Mouse (Mus musculus) stomach, postnatal 0 days (tissue): ENCODE results near the gene Ifna7. TPM values are rescaled to one million over a fixed set of nuclear protein-coding genes. Genes with fewer than 3 reads are reported as not detected.
"Not testable (repeated sequence)": the region's sequence is repeated elsewhere in the genome, so short reads cannot be mapped to it uniquely, and the experiment has no call there.

ENCODE experiments used
- ATAC-seq: fragments of 200-750 bp; cut with Nextera tagmentation; 2 replicates; pipeline ENCODE4 v1.8.0; 2017; ENCODE audit not compliant: low FRiP score, low TSS enrichment
- DNase-seq: peaks from one replicate; pipeline ENCODE4 v3.0.0-alpha.2; 2016; ENCODE audit warnings: low spot score
- H3K27ac ChIP-seq: fragments of 300-500 bp; sonication (generic); replicated peaks from 2 replicates; pipeline ENCODE4 v1.5.1; 2014; ENCODE audit warnings: mild to moderate bottlenecking, control low read depth
- H3K27me3 ChIP-seq: fragments of 300-500 bp; sonication (generic); 2 replicates; pipeline ENCODE4 v1.6.1; 2014; ENCODE audit warnings: low read length; ENCODE audit not compliant: control insufficient read depth, insufficient read depth
- H3K36me3 ChIP-seq: fragments of 300-500 bp; sonication (generic); 2 replicates; pipeline ENCODE4 v1.6.1; 2014; ENCODE audit warnings: low read length, mixed read lengths; ENCODE audit not compliant: control insufficient read depth, insufficient read depth
- H3K4me1 ChIP-seq: fragments of 300-500 bp; sonication (generic); replicated peaks from 2 replicates; pipeline ENCODE4 v1.6.1; 2014; ENCODE audit warnings: antibody characterized with exemption; ENCODE audit not compliant: control insufficient read depth, insufficient read depth
- H3K4me2 ChIP-seq: fragments of 300-500 bp; sonication (generic); replicated peaks from 2 replicates; pipeline ENCODE4 v1.6.1; 2014; ENCODE audit warnings: low read depth, mild to moderate bottlenecking, control low read depth, moderate library complexity
- H3K4me3 ChIP-seq: fragments of 300-500 bp; sonication (generic); 2 replicates; pipeline ENCODE4 v1.5.1; 2014; ENCODE audit warnings: low read depth, low read length, control low read depth
- H3K9ac ChIP-seq: fragments of 300-500 bp; sonication (generic); 2 replicates; pipeline ENCODE4 v1.6.1; 2014; ENCODE audit warnings: mild to moderate bottlenecking, low read length, control low read depth, mixed read lengths
- H3K9me3 ChIP-seq: fragments of 300-500 bp; sonication (generic); 2 replicates; pipeline ENCODE4 v1.6.1; 2016; ENCODE audit warnings: low read length; ENCODE audit not compliant: control insufficient read depth
- CTCF ChIP-seq: IDR thresholded peaks from 2 replicates; pipeline ENCODE4 v1.5.1; 2016; ENCODE audit warnings: antibody characterized with exemption, low read depth, mild to moderate bottlenecking, moderate library complexity
- EP300 ChIP-seq: optimal IDR thresholded peaks from 2 replicates; pipeline ENCODE3; 2016; ENCODE audit warnings: antibody characterized with exemption
- WGBS: fragments of 180-500 bp; shearing (Covaris S2); extraction: QIAGEN DNeasy Blood & Tissue Kit; methylation state at CpG from one replicate; pipeline ENCODE4 v1.1.7; 2014; 5-methylcytosine and 5-hydroxymethylcytosine counted together
- polyA plus RNA-seq: library from polyadenylated mRNA; unstranded; fragments of >200 nt; fragmentation: Nextera tagmentation; extraction: Ambion mirVana; gene quantifications from 2 replicates; pipeline ENCODE4 v1.2.1, GENCODE M21; 2015

The Ifna7 gene
- polyA plus RNA-seq, 1 experiment from 2014 or later: not detected

DNA sequence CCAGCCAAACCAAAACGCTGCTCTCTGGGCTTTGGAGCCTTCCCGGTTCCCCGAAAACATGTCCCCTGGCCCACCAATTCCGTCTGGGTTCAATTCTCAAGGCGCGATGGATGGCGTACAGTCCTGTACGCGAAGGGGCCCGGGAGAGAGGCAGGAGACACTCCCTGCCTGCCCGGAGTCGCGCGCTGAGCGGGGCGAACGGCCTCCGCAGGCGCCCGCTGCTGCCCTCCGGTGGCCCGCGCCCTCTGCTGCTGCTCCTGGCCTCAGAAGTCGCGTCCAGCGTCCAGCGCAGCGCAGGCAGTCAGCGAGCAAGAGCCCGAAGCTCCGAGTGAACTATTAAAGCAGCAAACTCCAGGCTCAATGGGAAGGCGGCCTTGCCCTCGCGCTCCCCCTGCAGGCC lies 10.3 kb upstream of the Ifna7 start:
- H3K4me3 ChIP-seq, ATAC-seq, H3K4me2 ChIP-seq, H3K4me1 ChIP-seq, H3K27me3 ChIP-seq, H3K36me3 ChIP-seq, H3K27ac ChIP-seq, H3K9me3 ChIP-seq, H3K9ac ChIP-seq, DNase-seq: not testable (repeated sequence)
- peak; percentile 46 for TF ChIP-seq CTCF
- 3% methylated on average over 6 of the region's 34 CpGs for WGBS

GRCm38 (mm10) chr4:88819659-88820058 lies 3.6 kb downstream of the Ifna7 start, which contains the start of gene Ifna11:
Gene Ifna11, plus strand, starts transcription at chr4:88819959.
- H3K9me3 ChIP-seq: no peaks in the 10 kb centered on the region
- no peak within 1 kb of the TSS for H3K4me2 ChIP-seq
- H3K27me3 ChIP-seq: no peaks in the 10 kb centered on the region
- H3K36me3 ChIP-seq: no peaks in the 10 kb centered on the region
- no peak within 1 kb of the TSS for H3K9ac ChIP-seq
- H3K4me1 ChIP-seq: no peaks in the 10 kb centered on the region
- no peak within 1 kb of the TSS for H3K27ac ChIP-seq
- DNase-seq: no peak
- no peak within 1 kb of the TSS for H3K4me3 ChIP-seq
- WGBS: 100% methylated on average over 1 of the region's 1 CpGs
- TF ChIP-seq EP300: no peak
- no peak for TF ChIP-seq CTCF
- no peak for ATAC-seq

DNA sequence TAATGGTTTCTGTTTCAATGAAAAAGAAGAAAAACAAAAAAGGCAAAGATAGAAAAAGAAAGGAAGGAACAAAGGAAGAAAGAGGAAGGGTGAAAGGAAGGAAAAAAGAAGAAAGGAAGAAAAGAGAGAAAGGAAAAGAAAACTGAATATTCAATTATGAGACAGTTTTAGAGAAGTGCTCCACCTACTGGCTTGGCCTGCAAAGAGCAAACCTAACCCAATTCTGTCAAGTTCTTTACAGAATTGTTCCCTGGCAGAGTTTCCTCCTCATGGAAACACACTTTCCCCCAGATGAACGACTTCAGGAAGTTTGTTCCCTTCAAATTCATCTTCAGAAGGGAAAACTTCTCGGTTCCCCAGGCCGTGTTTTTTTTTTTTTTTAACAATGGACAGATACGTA lies 7.0 kb downstream of the Ifna7 start:
- no peaks in the 10 kb centered on the region for H3K27me3 ChIP-seq
- no peak overlapping the region for H3K9ac ChIP-seq
- no peak for DNase-seq
- ATAC-seq: no peak
- no peak overlapping the region for H3K4me2 ChIP-seq
- no peaks in the 10 kb centered on the region for H3K4me1 ChIP-seq
- WGBS: 21% methylated on average over 4 of the region's 4 CpGs
- no peaks in the 10 kb centered on the region for H3K36me3 ChIP-seq
- TF ChIP-seq EP300 (no peak), CTCF (peak; percentile 71)
- H3K4me3 ChIP-seq: no peak overlapping the region
- H3K27ac ChIP-seq: no peak overlapping the region
- H3K9me3 ChIP-seq: no peaks in the 10 kb centered on the region

- not testable (repeated sequence) for ATAC-seq, H3K9ac ChIP-seq
Measured at GRCm38 (mm10) chr4:88827116-88827515, 11.1 kb downstream of the Ifna7 start, which contains the start of gene Ifna6. Gene Ifna6, plus strand, starts transcription at chr4:88827416.

GRCm38 (mm10) chr4:88830523-88830922 lies 14.5 kb downstream of the Ifna7 start:
- no peak for ATAC-seq
- WGBS: 32% methylated on average over 4 of the region's 4 CpGs
- Histone ChIP-seq H3K4me2 (no peak overlapping the region), H3K4me1 (no peaks in the 10 kb centered on the region), H3K27ac (no peak overlapping the region), H3K9me3 (no peaks in the 10 kb centered on the region), H3K9ac (no peak overlapping the region), H3K36me3 (no peaks in the 10 kb centered on the region), H3K27me3 (no peaks in the 10 kb centered on the region), H3K4me3 (no peak overlapping the region)
- TF ChIP-seq EP300 (no peak), CTCF (peak; percentile 66)
- DNase-seq: peak; percentile 31

More at GRCm38 (mm10) chr4:88827116-88827515, 11.1 kb downstream of the Ifna7 start, which contains the start of gene Ifna6:
- not testable (repeated sequence) for H3K4me3 ChIP-seq, H3K36me3 ChIP-seq, H3K27ac ChIP-seq, H3K27me3 ChIP-seq, H3K4me1 ChIP-seq, H3K9me3 ChIP-seq, H3K4me2 ChIP-seq, DNase-seq

GRCm38 (mm10) chr4:88835225-88835624 lies 19.2 kb downstream of the Ifna7 start, which contains the start of gene Ifna5:
Gene Ifna5, plus strand, starts transcription at chr4:88835525.
- not testable (repeated sequence) for H3K27me3 ChIP-seq, H3K4me1 ChIP-seq, ATAC-seq, H3K4me2 ChIP-seq, H3K9ac ChIP-seq, DNase-seq, H3K36me3 ChIP-seq, H3K4me3 ChIP-seq, H3K27ac ChIP-seq, H3K9me3 ChIP-seq
- 64% methylated on average over 1 of the region's 1 CpGs for WGBS
